Mouse (Mus musculus) erythroblast, embryonic 14.5 days (primary cell): ENCODE results near the gene Tpsg1.

Source experiments
- GATA1 ChIP-seq: IDR thresholded peaks from 2 replicates; pipeline ENCODE4 v1.6.1; 2012; ENCODE audit warnings: low read length, inconsistent platforms, mixed read lengths
- TAL1 ChIP-seq: IDR thresholded peaks from 3 replicates; pipeline ENCODE4 v1.6.1; 2012; ENCODE audit warnings: low read length, inconsistent platforms, mixed read lengths

DNA sequence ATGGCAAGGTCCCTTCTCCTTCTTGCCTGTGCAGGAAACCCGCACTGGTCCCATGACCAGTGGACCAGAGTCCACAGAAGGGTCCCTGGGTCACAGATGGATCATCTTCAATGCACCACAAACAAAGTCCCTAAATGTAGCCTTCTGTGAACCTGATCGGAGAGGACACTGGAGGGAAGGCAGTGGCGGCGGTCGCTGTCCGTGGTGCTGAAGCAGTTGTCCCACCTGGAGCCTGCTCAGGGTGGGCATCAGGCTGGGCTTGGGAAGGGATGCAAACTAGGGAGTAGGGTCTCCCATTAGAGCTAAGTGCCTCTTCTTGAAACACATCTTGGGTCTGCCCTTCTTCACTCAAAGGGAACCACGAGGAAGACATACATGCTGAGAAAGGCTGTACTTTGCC, 31.4 kb downstream of the Tpsg1 start:
- TF ChIP-seq GATA1 (no peak), TAL1 (no peak)
